Mouse (Mus musculus) midbrain, embryonic 13.5 days (tissue): ENCODE data around the gene Cass4. TPM values are rescaled to one million over a fixed set of nuclear protein-coding genes. Genes with fewer than 3 reads are reported as not detected.

ENCODE experiments used
- ATAC-seq: fragments of 200-750 bp; cut with Nextera tagmentation; 2 replicates; pipeline ENCODE4 v1.8.0; 2017; ENCODE audit warnings: mild to moderate bottlenecking, moderate TSS enrichment, moderate library complexity
- H3K27ac ChIP-seq: fragments of 300-500 bp; sonication (generic); 2 replicates; pipeline ENCODE4 v1.5.1; 2015; ENCODE audit warnings: inconsistent platforms, mild to moderate bottlenecking, moderate library complexity
- H3K27me3 ChIP-seq: fragments of 300-500 bp; sonication (generic); 2 replicates; pipeline ENCODE4 v1.6.1; 2015; ENCODE audit warnings: mild to moderate bottlenecking, inconsistent platforms
- H3K36me3 ChIP-seq: fragments of 300-500 bp; sonication (generic); 2 replicates; pipeline ENCODE4 v1.6.1; 2015; ENCODE audit warnings: mild to moderate bottlenecking, inconsistent platforms
- H3K4me1 ChIP-seq: fragments of 300-500 bp; sonication (generic); replicated peaks from 2 replicates; pipeline ENCODE4 v1.6.1; 2015; ENCODE audit warnings: inconsistent platforms
- H3K4me2 ChIP-seq: fragments of 300-500 bp; sonication (generic); replicated peaks from 2 replicates; pipeline ENCODE4 v1.6.1; 2015; ENCODE audit warnings: moderate library complexity, mild to moderate bottlenecking, inconsistent platforms
- H3K4me3 ChIP-seq: fragments of 300-500 bp; sonication (generic); replicated peaks from 2 replicates; pipeline ENCODE4 v1.5.1; 2015; ENCODE audit warnings: mild to moderate bottlenecking, inconsistent platforms
- H3K9ac ChIP-seq: fragments of 300-500 bp; sonication (generic); replicated peaks from 2 replicates; pipeline ENCODE4 v1.6.1; 2015; ENCODE audit warnings: mild to moderate bottlenecking, inconsistent platforms
- H3K9me3 ChIP-seq: fragments of 300-500 bp; sonication (generic); 2 replicates; pipeline ENCODE4 v1.6.1; 2016; ENCODE audit warnings: mild to moderate bottlenecking, inconsistent platforms
- WGBS: fragments of 180-500 bp; shearing (Covaris S2); methylation state at CpG from one replicate; pipeline ENCODE4 v1.1.7; 2015; 5-methylcytosine and 5-hydroxymethylcytosine counted together
- polyA plus RNA-seq: library from polyadenylated mRNA; unstranded; fragments of >200 nt; fragmentation: Nextera tagmentation; extraction: Ambion mirVana; gene quantifications from 2 replicates; pipeline ENCODE4 v1.2.1, GENCODE M21; 2015

Gene Cass4
- polyA plus RNA-seq, 1 experiment from 2014 or later: 0.12 TPM

GRCm38 (mm10) chr2:172448329-172448728 is 54.7 kb downstream of the Cass4 start:
- Histone ChIP-seq H3K36me3 (peaks cover 91% of the 10 kb centered on the region), H3K4me3 (no peak overlapping the region), H3K9ac (no peak overlapping the region), H3K4me1 (no peaks in the 10 kb centered on the region), H3K9me3 (no peaks in the 10 kb centered on the region), H3K27me3 (no peaks in the 10 kb centered on the region), H3K4me2 (no peak overlapping the region), H3K27ac (no peak overlapping the region)
- WGBS: 90% methylated on average over 4 of the region's 4 CpGs
- ATAC-seq: no peak

- H3K4me1 ChIP-seq: no peaks in the 10 kb centered on the region
- 100% methylated on average over 6 of the region's 6 CpGs for WGBS
- no peak overlapping the region for H3K4me2 ChIP-seq
- no peaks in the 10 kb centered on the region for H3K9me3 ChIP-seq
- no peak overlapping the region for H3K9ac ChIP-seq
- H3K27me3 ChIP-seq: no peaks in the 10 kb centered on the region
- no peak overlapping the region for H3K4me3 ChIP-seq
- H3K27ac ChIP-seq: no peak overlapping the region
- H3K36me3 ChIP-seq: peaks cover 91% of the 10 kb centered on the region
- no peak for ATAC-seq
Observed at GRCm38 (mm10) chr2:172450640-172451039, 57.0 kb downstream of the Cass4 start.

GRCm38 (mm10) chr2:172452031-172452430 is 58.4 kb downstream of the Cass4 start:
- Histone ChIP-seq H3K27me3 (no peaks in the 10 kb centered on the region), H3K27ac (no peak overlapping the region), H3K9me3 (no peaks in the 10 kb centered on the region), H3K4me1 (no peaks in the 10 kb centered on the region), H3K4me2 (no peak overlapping the region), H3K4me3 (no peak overlapping the region), H3K9ac (no peak overlapping the region), H3K36me3 (peaks cover 91% of the 10 kb centered on the region)
- WGBS: 99% methylated on average over 4 of the region's 4 CpGs
- no peak for ATAC-seq

DNA sequence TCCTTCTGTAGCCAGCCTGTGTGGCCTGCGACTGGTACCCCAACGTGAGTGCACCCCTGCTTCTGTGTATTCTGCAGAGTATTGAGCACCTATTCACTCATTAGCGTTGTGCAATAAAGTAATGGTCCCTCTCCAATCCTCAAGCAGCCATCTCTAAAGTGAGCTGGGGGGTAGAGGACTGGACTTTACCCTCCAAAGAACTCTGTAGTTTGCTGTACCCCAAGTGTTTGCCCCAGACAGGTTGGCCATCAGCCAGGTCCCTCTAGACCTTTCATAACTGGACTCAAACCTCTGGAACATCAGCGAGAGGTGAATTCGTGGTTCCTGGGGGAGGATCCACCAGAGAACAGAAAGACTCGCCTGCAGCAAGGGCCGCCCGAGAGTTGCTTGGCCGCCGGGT is 58.9 kb downstream of the Cass4 start:
- Histone ChIP-seq H3K4me3 (no peak overlapping the region), H3K36me3 (peaks cover 91% of the 10 kb centered on the region)
- 95% methylated on average over 10 of the region's 10 CpGs for whole genome bisulfite sequencing

DNA sequence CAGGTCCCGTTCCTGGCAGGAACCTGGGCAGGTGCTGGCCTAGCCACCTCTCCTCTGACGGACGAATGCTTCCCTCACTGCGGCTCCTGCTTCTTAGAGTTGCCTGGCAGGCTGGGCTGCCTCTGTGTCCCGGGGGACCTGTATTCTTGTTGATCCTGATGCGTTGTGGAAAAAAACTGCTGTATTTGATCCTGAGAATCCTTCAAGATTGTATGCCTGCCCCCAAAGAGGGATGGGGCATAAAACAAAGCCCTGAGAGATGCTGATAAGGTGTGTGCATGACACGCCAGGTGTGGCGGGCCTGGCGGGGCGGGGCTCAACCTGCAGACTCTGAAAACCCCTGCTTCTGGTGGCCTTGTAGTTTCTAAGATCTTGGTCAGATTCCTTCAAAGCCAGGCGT is 64.9 kb downstream of the Cass4 start, which contains the start of gene Gcnt7:
Gcnt7 (minus strand) TSS at position 101 of the 400 bp plus-strand sequence.
- no peak within 1 kb of the TSS for H3K27ac ChIP-seq
- H3K27me3 ChIP-seq: no peaks in the 10 kb centered on the region
- ATAC-seq: no peak
- H3K4me2 ChIP-seq: no peak within 1 kb of the TSS
- peaks cover 72% of the 10 kb centered on the region for H3K36me3 ChIP-seq
- WGBS: 93% methylated on average over 11 of the region's 11 CpGs
- no peaks in the 10 kb centered on the region for H3K4me1 ChIP-seq
- H3K9ac ChIP-seq: no peak within 1 kb of the TSS
- no peaks in the 10 kb centered on the region for H3K9me3 ChIP-seq
- no peak within 1 kb of the TSS for H3K4me3 ChIP-seq

More for the DNA sequence above, 58.9 kb downstream of the Cass4 start:
- Histone ChIP-seq H3K27me3 (no peaks in the 10 kb centered on the region), H3K4me2 (no peak overlapping the region), H3K9me3 (no peaks in the 10 kb centered on the region), H3K9ac (no peak overlapping the region), H3K4me1 (no peaks in the 10 kb centered on the region), H3K27ac (no peak overlapping the region)
- no peak for ATAC-seq

DNA sequence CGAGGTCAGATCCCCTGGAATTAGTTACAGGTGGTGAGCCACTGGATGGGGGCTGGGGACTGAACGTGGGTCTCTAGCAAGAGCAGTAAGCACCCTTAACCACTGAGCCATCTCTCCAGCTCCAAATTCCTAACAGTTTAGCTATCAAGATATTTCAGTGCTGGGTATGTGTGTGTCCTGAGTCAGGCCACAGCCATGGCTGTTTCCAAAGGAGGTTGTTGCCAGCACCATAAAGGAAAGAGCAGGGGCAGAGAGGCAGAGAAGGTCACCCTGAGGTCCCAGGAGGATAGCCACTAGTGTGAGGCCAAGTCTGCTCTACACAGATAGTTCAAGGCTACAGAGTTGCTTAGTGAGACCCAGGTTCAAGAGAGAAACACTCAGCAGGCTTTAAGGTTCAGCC is 67.1 kb downstream of the Cass4 start:
- H3K4me3 ChIP-seq: no peak overlapping the region
- H3K9me3 ChIP-seq: no peaks in the 10 kb centered on the region
- H3K27ac ChIP-seq: no peak overlapping the region
- H3K36me3 ChIP-seq: peaks cover 81% of the 10 kb centered on the region
- H3K9ac ChIP-seq: no peak overlapping the region
- no peak for ATAC-seq
- no peaks in the 10 kb centered on the region for H3K4me1 ChIP-seq
- H3K27me3 ChIP-seq: no peaks in the 10 kb centered on the region
- 95% methylated on average over 2 of the region's 2 CpGs for WGBS
- H3K4me2 ChIP-seq: no peak overlapping the region

- H3K9ac ChIP-seq: no peak overlapping the region
- WGBS: 94% methylated on average over 4 of the region's 4 CpGs
- H3K36me3 ChIP-seq: peaks cover 80% of the 10 kb centered on the region
- no peak overlapping the region for H3K4me2 ChIP-seq
- H3K4me1 ChIP-seq: no peaks in the 10 kb centered on the region
- no peaks in the 10 kb centered on the region for H3K9me3 ChIP-seq
- no peaks in the 10 kb centered on the region for H3K27me3 ChIP-seq
- no peak overlapping the region for H3K27ac ChIP-seq
- no peak overlapping the region for H3K4me3 ChIP-seq
- ATAC-seq: no peak
Observed at GRCm38 (mm10) chr2:172462813-172463212, 69.2 kb downstream of the Cass4 start.

DNA sequence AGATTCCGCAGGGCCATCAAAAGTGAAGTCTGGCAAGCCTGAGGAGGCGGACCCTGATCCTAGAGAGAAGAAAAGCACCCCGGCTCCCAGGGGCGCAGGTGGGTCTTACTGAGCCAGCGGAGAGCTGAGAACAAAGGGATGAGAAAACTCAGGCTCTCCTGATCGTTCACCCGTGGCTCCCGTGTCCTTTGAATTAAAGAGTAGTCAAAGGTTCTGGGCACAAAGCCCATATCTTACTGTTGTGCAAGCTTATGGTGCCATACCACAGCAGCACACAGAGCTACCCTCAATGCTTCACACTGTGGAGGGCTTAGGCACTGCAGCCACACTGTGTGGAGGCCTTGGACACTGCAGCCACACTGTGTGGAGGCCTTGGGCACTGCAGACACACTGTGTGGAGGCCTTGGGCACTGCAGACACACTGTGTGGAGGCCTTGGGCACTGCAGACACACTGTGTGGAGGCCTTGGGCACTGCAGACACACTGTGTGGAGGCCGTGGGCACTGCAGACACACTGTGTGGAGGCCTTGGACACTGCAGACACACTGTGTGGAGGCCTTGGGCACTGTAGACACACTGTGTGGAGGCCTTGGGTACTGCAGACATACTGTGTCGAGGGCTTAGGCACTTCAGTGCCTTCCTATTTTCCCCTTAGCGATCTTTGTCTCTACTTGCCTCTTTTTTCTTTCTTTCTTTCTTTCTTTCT is 73.0 kb downstream of the Cass4 start:
- Histone ChIP-seq H3K27me3 (no peaks in the 10 kb centered on the region), H3K36me3 (peaks cover 88% of the 10 kb centered on the region)

GRCm38 (mm10) chr2:172467206-172467605 is 73.6 kb downstream of the Cass4 start:
- H3K4me3 ChIP-seq: no peak overlapping the region
- no peaks in the 10 kb centered on the region for H3K4me1 ChIP-seq
- H3K9me3 ChIP-seq: no peaks in the 10 kb centered on the region
- H3K27me3 ChIP-seq: no peaks in the 10 kb centered on the region
- no peak overlapping the region for H3K4me2 ChIP-seq
- WGBS: 97% methylated on average over 5 of the region's 5 CpGs
- H3K9ac ChIP-seq: no peak overlapping the region
- H3K36me3 ChIP-seq: peaks cover 84% of the 10 kb centered on the region
- no peak for ATAC-seq
- H3K27ac ChIP-seq: no peak overlapping the region

More for the DNA sequence above, 73.0 kb downstream of the Cass4 start:
- no peak overlapping the region for H3K9ac ChIP-seq
- H3K4me1 ChIP-seq: no peaks in the 10 kb centered on the region
- WGBS: 72% methylated on average over 11 of the region's 11 CpGs
- no peaks in the 10 kb centered on the region for H3K9me3 ChIP-seq
- H3K4me3 ChIP-seq: no peak overlapping the region
- ATAC-seq: no peak
- H3K4me2 ChIP-seq: no peak overlapping the region
- H3K27ac ChIP-seq: no peak overlapping the region

GRCm38 (mm10) chr2:172468346-172468819 is 74.8 kb downstream of the Cass4 start:
- peak; percentile 36; the same call in 1 of the 2 replicates for ATAC-seq
- Histone ChIP-seq H3K27me3 (no peaks in the 10 kb centered on the region), H3K27ac (no peak overlapping the region), H3K4me1 (no peaks in the 10 kb centered on the region), H3K4me2 (no peak overlapping the region), H3K4me3 (no peak overlapping the region), H3K9ac (no peak overlapping the region), H3K36me3 (peaks cover 72% of the 10 kb centered on the region), H3K9me3 (no peaks in the 10 kb centered on the region)
- 72% methylated on average over 11 of the region's 11 CpGs for WGBS

GRCm38 (mm10) chr2:172472318-172472717 is 78.7 kb downstream of the Cass4 start, which contains the start of gene Fam209:
TSS of gene Fam209 (plus strand) at chr2:172472520.
- H3K4me3 ChIP-seq: no peak within 1 kb of the TSS
- H3K9ac ChIP-seq: no peak within 1 kb of the TSS
- H3K27me3 ChIP-seq: peaks cover 5% of the 10 kb centered on the region
- H3K4me2 ChIP-seq: no peak within 1 kb of the TSS
- peaks cover 34% of the 10 kb centered on the region for H3K36me3 ChIP-seq
- no peaks in the 10 kb centered on the region for H3K9me3 ChIP-seq
- 87% methylated on average over 11 of the region's 11 CpGs for WGBS
- H3K4me1 ChIP-seq: no peaks in the 10 kb centered on the region
- H3K27ac ChIP-seq: no peak within 1 kb of the TSS
- ATAC-seq: no peak

GRCm38 (mm10) chr2:172473591-172473990 is 80.0 kb downstream of the Cass4 start:
- Histone ChIP-seq H3K4me1 (no peaks in the 10 kb centered on the region), H3K4me3 (no peak overlapping the region), H3K9me3 (no peaks in the 10 kb centered on the region), H3K36me3 (peaks cover 21% of the 10 kb centered on the region), H3K4me2 (no peak overlapping the region), H3K9ac (no peak overlapping the region), H3K27ac (no peak overlapping the region), H3K27me3 (peaks cover 5% of the 10 kb centered on the region)
- ATAC-seq: no peak
- WGBS: 81% methylated on average over 8 of the region's 8 CpGs

- peaks cover 8% of the 10 kb centered on the region for H3K36me3 ChIP-seq
- H3K4me3 ChIP-seq: no peak overlapping the region
- H3K9ac ChIP-seq: no peak overlapping the region
- no peak overlapping the region for H3K27ac ChIP-seq
- no peaks in the 10 kb centered on the region for H3K9me3 ChIP-seq
- H3K4me1 ChIP-seq: no peaks in the 10 kb centered on the region
- no peak for ATAC-seq
- H3K27me3 ChIP-seq: peaks cover 5% of the 10 kb centered on the region
- H3K4me2 ChIP-seq: no peak overlapping the region
- WGBS: 41% methylated on average over 6 of the region's 6 CpGs
Observed at GRCm38 (mm10) chr2:172474970-172475369, 81.4 kb downstream of the Cass4 start.
